Mouse (Mus musculus) embryonic facial prominence, embryonic 12.5 days (tissue): ENCODE measurements around the gene Zfp65. TPM values are rescaled to one million over a fixed set of nuclear protein-coding genes. Genes with fewer than 3 reads are reported as not detected.
"Not testable (repeated sequence)": the region's sequence is repeated elsewhere in the genome, so short reads cannot be mapped to it uniquely, and the experiment has no call there.

Experiments used
- ATAC-seq: fragments of 200-750 bp; cut with Nextera tagmentation; 2 replicates; pipeline ENCODE4 v1.8.0; 2017; ENCODE audit not compliant: insufficient number of reproducible peaks, insufficient read depth, low FRiP score, low TSS enrichment
- H3K27ac ChIP-seq: fragments of 300-500 bp; sonication (generic); 2 replicates; pipeline ENCODE4 v1.5.1; 2016; ENCODE audit warnings: mild to moderate bottlenecking
- H3K27me3 ChIP-seq: fragments of 300-500 bp; sonication (generic); 2 replicates; pipeline ENCODE4 v1.6.1; 2016; ENCODE audit warnings: mild to moderate bottlenecking, moderate library complexity
- H3K36me3 ChIP-seq: fragments of 300-500 bp; sonication (generic); 2 replicates; pipeline ENCODE4 v1.6.1; 2016; ENCODE audit warnings: mild to moderate bottlenecking
- H3K4me1 ChIP-seq: fragments of 300-500 bp; sonication (generic); 2 replicates; pipeline ENCODE4 v1.6.1; 2016
- H3K4me2 ChIP-seq: fragments of 300-500 bp; sonication (generic); replicated peaks from 2 replicates; pipeline ENCODE4 v1.6.1; 2016; ENCODE audit warnings: mild to moderate bottlenecking, moderate library complexity
- H3K4me3 ChIP-seq: fragments of 300-500 bp; sonication (generic); 2 replicates; pipeline ENCODE4 v1.5.1; 2016; ENCODE audit warnings: mild to moderate bottlenecking
- H3K9ac ChIP-seq: fragments of 300-500 bp; sonication (generic); 2 replicates; pipeline ENCODE4 v1.6.1; 2016; ENCODE audit warnings: mild to moderate bottlenecking, moderate library complexity
- H3K9me3 ChIP-seq: fragments of 300-500 bp; sonication (generic); 2 replicates; pipeline ENCODE4 v1.6.1; 2016; ENCODE audit warnings: mild to moderate bottlenecking, moderate library complexity
- WGBS: fragments of 180-500 bp; shearing (Covaris S2); methylation state at CpG from one replicate; pipeline ENCODE4 v1.1.7; 2016; 5-methylcytosine and 5-hydroxymethylcytosine counted together
- polyA plus RNA-seq: library from polyadenylated mRNA; unstranded; fragments of >200 nt; fragmentation: Nextera tagmentation; extraction: Ambion mirVana; gene quantifications from 2 replicates; pipeline ENCODE4 v1.2.1, GENCODE M21; 2016

Gene Zfp65
- polyA plus RNA-seq, result 8.4 and 10.5 TPM in 2 replicates

DNA sequence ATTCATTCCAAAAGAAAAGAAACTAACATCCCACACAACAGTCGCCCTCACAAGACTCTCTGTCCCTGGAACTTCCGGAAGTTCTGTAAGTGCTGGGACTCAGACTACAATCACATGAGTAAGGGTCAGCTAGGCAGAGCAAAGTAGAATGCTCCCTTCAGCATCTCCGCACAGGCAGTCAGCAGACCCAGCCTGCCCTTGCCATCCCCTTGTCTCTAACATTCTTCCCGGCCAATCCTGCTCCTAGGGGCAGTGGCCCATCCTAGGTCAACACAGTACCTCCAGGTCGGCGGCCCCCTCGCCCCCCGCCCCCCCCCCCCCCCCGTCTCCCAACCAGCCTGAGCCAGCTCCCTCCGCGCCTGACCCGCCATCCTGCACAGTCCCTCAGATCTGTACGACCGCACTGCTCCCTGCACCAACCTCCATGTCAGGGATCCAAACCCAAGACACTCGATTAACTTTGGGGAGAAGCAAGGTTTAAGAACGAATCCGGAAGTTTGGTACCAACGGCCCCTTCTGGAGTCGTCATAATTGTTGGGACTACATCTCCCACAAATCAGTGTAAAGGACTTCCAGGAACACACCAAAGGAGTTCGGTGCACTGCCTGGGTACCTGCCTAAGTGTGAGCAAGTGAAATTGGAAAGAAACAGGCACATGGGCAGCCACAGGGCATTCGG, at the start of gene Zfp65:
Gene Zfp65 (minus strand): TSS at position 533 of the 678 bp plus-strand sequence.
- Histone ChIP-seq H3K4me2 (peak within 1 kb of the TSS; percentile 45), H3K9ac (peak within 1 kb of the TSS; percentile 63), H3K27me3 (no peaks in the 10 kb centered on the region), H3K9me3 (peaks cover 6% of the 10 kb centered on the region; the same call in 1 of the 2 replicates), H3K4me3 (peak within 1 kb of the TSS; percentile 54), H3K27ac (no peak within 1 kb of the TSS), H3K4me1 (0 out of 2 replicates have a peak, but pooled peaks cover 3% of the 10 kb centered on the region), H3K36me3 (no peaks in the 10 kb centered on the region)
- peak; percentile 86 for ATAC-seq
- WGBS, result 2% methylated on average over 18 of the region's 21 CpGs

DNA sequence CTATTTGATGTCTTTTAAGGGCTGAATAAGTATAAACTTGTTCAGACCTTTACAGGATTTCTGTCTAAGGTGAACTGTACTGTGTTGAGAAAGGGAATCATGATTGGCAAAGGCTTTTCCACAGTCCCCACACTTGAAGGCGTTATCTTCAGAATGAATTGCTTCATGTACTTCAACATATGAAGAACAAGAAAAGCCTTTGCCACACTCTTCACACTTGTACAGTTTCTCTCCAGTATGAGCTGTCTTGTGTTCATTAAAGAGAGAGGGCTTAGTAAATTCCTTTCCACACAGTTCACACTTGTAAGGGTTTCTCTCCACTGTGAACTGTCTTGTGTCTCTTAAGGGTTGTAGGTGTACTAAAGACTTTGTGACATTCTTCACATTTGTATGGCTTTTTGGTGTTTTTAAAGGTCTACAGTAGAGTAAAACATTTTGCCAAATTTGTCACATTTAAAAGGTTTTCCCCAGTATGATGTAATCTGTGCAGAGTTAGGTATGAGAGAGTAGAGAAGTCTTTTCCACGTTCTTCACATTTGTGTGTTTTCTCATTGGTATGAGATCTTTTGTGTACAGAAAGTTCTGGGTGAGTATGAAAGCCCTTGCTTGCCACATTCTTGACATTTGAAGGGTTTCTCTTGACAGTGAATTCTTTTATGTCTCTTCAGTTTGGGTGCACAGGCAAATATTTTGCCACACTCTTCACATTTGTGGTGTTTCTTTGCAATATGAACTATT, 34.2 kb upstream of the Zfp65 start:
- no peak for ATAC-seq
- Histone ChIP-seq H3K4me1 (no peaks in the 10 kb centered on the region), H3K9me3 (no peaks in the 10 kb centered on the region), H3K36me3 (no peaks in the 10 kb centered on the region), H3K4me3 (no peak overlapping the region), H3K27me3 (no peaks in the 10 kb centered on the region), H3K4me2 (no peak overlapping the region), H3K27ac (no peak overlapping the region), H3K9ac (no peak overlapping the region)
- 72% methylated on average over 2 of the region's 2 CpGs for WGBS

GRCm38 (mm10) chr13:67759966-67760365, 31.0 kb upstream of the Zfp65 start:
- no peaks in the 10 kb centered on the region for H3K36me3 ChIP-seq

GRCm38 (mm10) chr13:67755761-67756160, 26.8 kb upstream of the Zfp65 start:
- Histone ChIP-seq H3K9ac (no peak overlapping the region), H3K27ac (no peak overlapping the region), H3K4me1 (peaks cover 4% of the 10 kb centered on the region; the same call in 1 of the 2 replicates), H3K4me3 (no peak overlapping the region), H3K4me2 (peak overlapping the region; percentile 62), H3K9me3 (no peaks in the 10 kb centered on the region), H3K36me3 (0 out of 2 replicates have a peak, but pooled peaks cover 4% of the 10 kb centered on the region), H3K27me3 (no peaks in the 10 kb centered on the region)
- WGBS, result 85% methylated on average over 6 of the region's 6 CpGs
- ATAC-seq, result no peak

More at GRCm38 (mm10) chr13:67759966-67760365, 31.0 kb upstream of the Zfp65 start:
- Histone ChIP-seq H3K9ac (no peak overlapping the region), H3K4me2 (no peak overlapping the region), H3K4me1 (no peaks in the 10 kb centered on the region), H3K9me3 (no peaks in the 10 kb centered on the region), H3K27me3 (no peaks in the 10 kb centered on the region), H3K27ac (no peak overlapping the region), H3K4me3 (no peak overlapping the region)
- 76% methylated on average over 1 of the region's 1 CpGs for WGBS
- ATAC-seq, result no peak

- 9% methylated on average over 24 of the region's 24 CpGs for WGBS
- no peaks in the 10 kb centered on the region for H3K27me3 ChIP-seq
- H3K4me1 ChIP-seq, result peaks cover 4% of the 10 kb centered on the region; the same call in 1 of the 2 replicates
- H3K9ac ChIP-seq, result peak within 1 kb of the TSS; percentile 61
- no peaks in the 10 kb centered on the region for H3K9me3 ChIP-seq
- peak within 1 kb of the TSS; percentile 75; the same call in 1 of the 2 replicates for H3K27ac ChIP-seq
- H3K36me3 ChIP-seq, result 0 out of 2 replicates have a peak, but pooled peaks cover 7% of the 10 kb centered on the region
- H3K4me3 ChIP-seq, result peak within 1 kb of the TSS; percentile 64
- H3K4me2 ChIP-seq, result peak within 1 kb of the TSS; percentile 62
- ATAC-seq, result peak; percentile 92
Measured at GRCm38 (mm10) chr13:67754333-67755306, 25.6 kb upstream of the Zfp65 start, which contains the start of gene Zfp85. Gene Zfp85 (minus strand): TSS chr13:67755228.

GRCm38 (mm10) chr13:67743896-67744295, 14.9 kb upstream of the Zfp65 start:
- peaks cover 16% of the 10 kb centered on the region for H3K36me3 ChIP-seq
- H3K9ac ChIP-seq, result no peak overlapping the region
- no peak for ATAC-seq
- WGBS, result 87% methylated on average over 9 of the region's 9 CpGs
- H3K4me2 ChIP-seq, result no peak overlapping the region
- H3K27ac ChIP-seq, result no peak overlapping the region
- H3K27me3 ChIP-seq, result no peaks in the 10 kb centered on the region
- H3K4me3 ChIP-seq, result no peak overlapping the region
- H3K4me1 ChIP-seq, result no peaks in the 10 kb centered on the region
- H3K9me3 ChIP-seq, result peaks cover 4% of the 10 kb centered on the region; the same call in 1 of the 2 replicates

GRCm38 (mm10) chr13:67742941-67743340, 14.0 kb upstream of the Zfp65 start:
- H3K9ac ChIP-seq, result no peak overlapping the region
- H3K4me3 ChIP-seq, result no peak overlapping the region
- H3K36me3 ChIP-seq, result peaks cover 6% of the 10 kb centered on the region
- H3K4me1 ChIP-seq, result no peaks in the 10 kb centered on the region
- no peak for ATAC-seq
- H3K27me3 ChIP-seq, result no peaks in the 10 kb centered on the region
- no peak overlapping the region for H3K4me2 ChIP-seq
- H3K9me3 ChIP-seq, result peaks cover under 1% of the 10 kb centered on the region; the same call in 1 of the 2 replicates
- WGBS, result 88% methylated on average over 3 of the region's 3 CpGs
- H3K27ac ChIP-seq, result no peak overlapping the region

GRCm38 (mm10) chr13:67734391-67734790, 5.4 kb upstream of the Zfp65 start:
- H3K9ac ChIP-seq, result not testable (repeated sequence)
- WGBS, result 92% methylated on average over 9 of the region's 9 CpGs

DNA sequence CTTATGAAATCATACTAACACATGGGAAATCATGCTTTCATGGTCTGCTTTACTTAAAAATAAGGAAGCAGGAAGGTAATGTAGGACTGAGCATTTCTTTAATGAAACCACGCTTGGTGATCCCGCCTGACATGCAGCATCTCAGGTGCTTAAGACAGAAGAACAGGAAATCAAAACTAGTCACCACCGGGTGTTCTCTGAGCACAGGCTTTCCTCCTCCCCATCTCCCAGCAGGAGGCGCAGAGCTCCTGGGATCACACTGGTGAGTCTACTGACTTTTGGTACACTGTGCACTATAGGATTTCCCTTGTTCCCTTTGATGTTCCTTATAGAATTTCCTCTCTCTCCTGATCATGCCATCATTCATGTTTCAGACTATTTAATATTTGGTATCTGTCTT, 468 bp upstream of the Zfp65 start:
- not testable (repeated sequence) for H3K4me1 ChIP-seq, H3K36me3 ChIP-seq, H3K9ac ChIP-seq, H3K27ac ChIP-seq, H3K27me3 ChIP-seq, H3K9me3 ChIP-seq
- H3K4me2 ChIP-seq, result peak overlapping the region; percentile 45
- WGBS, result 39% methylated on average over 4 of the region's 4 CpGs
- H3K4me3 ChIP-seq, result peak overlapping the region; percentile 54
- peak; percentile 86 for ATAC-seq

More at GRCm38 (mm10) chr13:67734391-67734790, 5.4 kb upstream of the Zfp65 start:
- not testable (repeated sequence) for H3K4me1 ChIP-seq, H3K36me3 ChIP-seq, H3K27me3 ChIP-seq, ATAC-seq, H3K4me3 ChIP-seq, H3K27ac ChIP-seq, H3K4me2 ChIP-seq
- peaks cover 12% of the 10 kb centered on the region; the same call in 1 of the 2 replicates for H3K9me3 ChIP-seq

GRCm38 (mm10) chr13:67728106-67728505, 867 bp downstream of the Zfp65 start:
- peak overlapping the region; percentile 45 for H3K4me2 ChIP-seq
- no peaks in the 10 kb centered on the region for H3K27me3 ChIP-seq
- 75% methylated on average over 1 of the region's 1 CpGs for WGBS
- no peaks in the 10 kb centered on the region for H3K36me3 ChIP-seq
- H3K9me3 ChIP-seq, result no peaks in the 10 kb centered on the region
- H3K4me3 ChIP-seq, result peak overlapping the region; percentile 54; the same call in 1 of the 2 replicates
- H3K9ac ChIP-seq, result no peak overlapping the region; the same call in 1 of the 2 replicates
- peaks cover 6% of the 10 kb centered on the region; the same call in 1 of the 2 replicates for H3K4me1 ChIP-seq
- no peak for ATAC-seq
- H3K27ac ChIP-seq, result no peak overlapping the region

GRCm38 (mm10) chr13:67725331-67725730, 3.6 kb downstream of the Zfp65 start:
- H3K36me3 ChIP-seq, H3K9ac ChIP-seq, H3K27ac ChIP-seq, H3K9me3 ChIP-seq, H3K4me1 ChIP-seq, H3K4me2 ChIP-seq, H3K4me3 ChIP-seq, H3K27me3 ChIP-seq, ATAC-seq: not testable (repeated sequence)
- WGBS, result 91% methylated on average over 2 of the region's 2 CpGs
